Mouse (Mus musculus): ENCODE data around the gene Rflna. TPM values are rescaled to one million over a fixed set of nuclear protein-coding genes. Genes with fewer than 3 reads are reported as not detected.

The Rflna gene
- polyA plus RNA-seq, 1 experiment from 2014 or later, result 4.9 TPM

DNA sequence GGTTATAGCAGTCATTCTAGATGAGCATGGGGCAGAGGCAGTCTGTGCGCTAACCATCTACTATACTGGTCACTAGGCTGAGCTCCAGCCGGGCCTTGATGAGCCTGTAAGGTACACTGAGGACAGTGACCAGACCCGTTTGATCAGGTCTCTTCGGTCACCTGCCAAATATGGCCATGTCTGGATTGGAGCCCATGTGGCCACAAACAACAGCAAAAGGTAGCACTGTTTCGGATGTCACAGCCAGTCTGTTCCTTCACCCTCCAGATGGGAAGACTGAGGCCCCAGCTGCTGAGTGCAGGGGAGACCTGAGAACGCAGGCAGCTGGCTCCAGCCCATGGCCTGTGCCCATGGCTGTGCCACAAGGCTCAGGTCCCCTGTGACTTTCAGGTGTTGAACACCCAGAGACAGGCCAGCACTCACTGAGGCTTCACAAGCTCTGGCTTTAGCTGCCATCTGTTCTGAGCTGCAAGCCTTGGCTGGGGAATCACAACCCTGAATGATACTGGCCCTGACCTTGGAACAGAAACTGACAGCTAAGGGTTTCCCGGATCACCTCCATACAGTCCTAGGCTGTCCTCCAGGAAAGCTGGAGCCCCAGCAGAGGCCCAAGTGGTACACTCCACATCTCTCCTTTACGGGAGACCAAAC is 36.5 kb downstream of the Rflna start:
- Histone ChIP-seq H3K4me3 (replicated peaks) (no peak overlapping the region), H3K27me3 (no peaks in the 10 kb centered on the region), H3K4me2 (replicated peaks) (no peak overlapping the region), H3K27ac (no peak overlapping the region), H3K9ac (replicated peaks) (no peak overlapping the region), H3K4me1 (replicated peaks) (peaks cover 25% of the 10 kb centered on the region), H3K36me3 (peaks cover 72% of the 10 kb centered on the region), H3K9me3 (no peaks in the 10 kb centered on the region)
- ATAC-seq, result no peak
- WGBS, result 97% methylated on average over 8 of the region's 8 CpGs

GRCm38 (mm10) chr5:125040128-125040584 is 37.1 kb downstream of the Rflna start:
- 61% methylated on average over 5 of the region's 5 CpGs for WGBS
- no peak overlapping the region for H3K27ac ChIP-seq
- H3K36me3 ChIP-seq, result peaks cover 66% of the 10 kb centered on the region

GRCm38 (mm10) chr5:125041578-125041977 is 38.6 kb downstream of the Rflna start:
- Histone ChIP-seq H3K9me3 (no peaks in the 10 kb centered on the region), H3K27ac (no peak overlapping the region), H3K27me3 (no peaks in the 10 kb centered on the region), H3K4me3 (replicated peaks) (no peak overlapping the region), H3K4me2 (replicated peaks) (no peak overlapping the region), H3K4me1 (replicated peaks) (peaks cover 44% of the 10 kb centered on the region), H3K9ac (replicated peaks) (no peak overlapping the region), H3K36me3 (peaks cover 62% of the 10 kb centered on the region)
- 89% methylated on average over 9 of the region's 9 CpGs for WGBS
- no peak for ATAC-seq

More at GRCm38 (mm10) chr5:125040128-125040584, 37.1 kb downstream of the Rflna start:
- H3K4me2 ChIP-seq (replicated peaks), result no peak overlapping the region
- H3K9me3 ChIP-seq, result no peaks in the 10 kb centered on the region
- no peaks in the 10 kb centered on the region for H3K27me3 ChIP-seq
- no peak for ATAC-seq
- no peak overlapping the region for H3K9ac ChIP-seq (replicated peaks)
- no peak overlapping the region for H3K4me3 ChIP-seq (replicated peaks)
- H3K4me1 ChIP-seq (replicated peaks), result peaks cover 31% of the 10 kb centered on the region

- H3K9ac ChIP-seq (replicated peaks), result no peak overlapping the region
- H3K27ac ChIP-seq, result no peak overlapping the region
- no peak for ATAC-seq
- H3K4me3 ChIP-seq (replicated peaks), result no peak overlapping the region
- H3K27me3 ChIP-seq, result no peaks in the 10 kb centered on the region
- peaks cover 62% of the 10 kb centered on the region for H3K36me3 ChIP-seq
- no peaks in the 10 kb centered on the region for H3K9me3 ChIP-seq
- peaks cover 47% of the 10 kb centered on the region for H3K4me1 ChIP-seq (replicated peaks)
- WGBS, result 89% methylated on average over 6 of the region's 6 CpGs
- no peak overlapping the region for H3K4me2 ChIP-seq (replicated peaks)
Observed at GRCm38 (mm10) chr5:125043448-125043847, 40.4 kb downstream of the Rflna start.

DNA sequence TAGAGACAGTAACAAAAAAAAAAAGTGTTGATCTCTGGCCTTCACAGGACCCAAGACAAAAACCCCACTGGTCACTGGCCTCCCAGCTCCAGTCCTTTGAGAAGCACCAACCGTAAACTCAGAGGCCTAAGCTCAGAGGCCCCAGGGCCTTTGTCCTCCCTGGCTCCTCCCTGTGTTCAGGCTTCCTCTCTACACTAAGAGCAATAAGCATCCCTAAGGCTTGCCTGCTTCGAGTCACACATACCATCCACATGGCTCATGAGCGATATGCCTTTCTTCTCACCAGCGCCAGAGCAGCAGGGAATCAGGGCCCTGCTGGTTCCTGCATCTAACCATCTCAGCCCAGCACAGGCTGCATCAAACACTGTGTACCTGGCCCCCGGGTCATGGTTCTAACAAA is 42.2 kb downstream of the Rflna start:
- no peak overlapping the region for H3K4me3 ChIP-seq (replicated peaks)
- H3K9me3 ChIP-seq, result no peaks in the 10 kb centered on the region
- H3K27me3 ChIP-seq, result no peaks in the 10 kb centered on the region
- H3K9ac ChIP-seq (replicated peaks), result 0 out of 2 replicates have a peak overlapping the region, but pooled peaks have one; percentile 23
- H3K36me3 ChIP-seq, result peaks cover 64% of the 10 kb centered on the region
- peaks cover 46% of the 10 kb centered on the region for H3K4me1 ChIP-seq (replicated peaks)
- H3K4me2 ChIP-seq (replicated peaks), result no peak overlapping the region
- 13% methylated on average over 5 of the region's 5 CpGs for WGBS
- no peak for ATAC-seq
- H3K27ac ChIP-seq, result peak overlapping the region; percentile 62; the same call in 1 of the 2 replicates

GRCm38 (mm10) chr5:125046436-125046835 is 43.4 kb downstream of the Rflna start:
- Histone ChIP-seq H3K36me3 (peaks cover 74% of the 10 kb centered on the region), H3K9ac (replicated peaks) (no peak overlapping the region), H3K4me1 (replicated peaks) (peaks cover 39% of the 10 kb centered on the region), H3K4me3 (replicated peaks) (no peak overlapping the region), H3K9me3 (no peaks in the 10 kb centered on the region), H3K27ac (peak overlapping the region; percentile 32; the same call in 1 of the 2 replicates), H3K27me3 (no peaks in the 10 kb centered on the region), H3K4me2 (replicated peaks) (no peak overlapping the region)
- WGBS, result 70% methylated on average over 5 of the region's 5 CpGs
- ATAC-seq, result no peak

DNA sequence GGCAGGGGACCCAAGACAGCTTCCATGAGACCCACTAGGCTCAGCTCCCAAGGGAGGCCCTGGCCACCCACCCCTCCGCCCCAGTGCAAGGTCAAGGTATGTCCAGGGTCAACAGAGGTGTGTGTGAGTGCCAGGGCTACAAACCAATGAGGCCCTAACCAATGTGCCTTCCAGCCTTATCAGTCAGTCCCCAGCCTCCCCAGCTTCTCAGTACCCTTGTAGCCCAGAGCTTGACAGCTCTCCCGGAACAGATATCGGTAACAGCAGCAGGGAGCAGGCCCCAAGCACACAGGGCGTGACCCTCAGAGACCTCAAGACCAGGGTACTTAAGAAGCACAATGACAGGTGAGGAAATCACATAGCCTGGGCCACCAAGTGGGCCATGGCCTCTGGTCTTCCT is 46.5 kb downstream of the Rflna start:
- Histone ChIP-seq H3K36me3 (peaks cover 68% of the 10 kb centered on the region), H3K4me3 (replicated peaks) (no peak overlapping the region), H3K4me1 (replicated peaks) (peaks cover 36% of the 10 kb centered on the region), H3K9me3 (no peaks in the 10 kb centered on the region), H3K4me2 (replicated peaks) (no peak overlapping the region), H3K27ac (no peak overlapping the region), H3K9ac (replicated peaks) (no peak overlapping the region), H3K27me3 (no peaks in the 10 kb centered on the region)
- 88% methylated on average over 4 of the region's 4 CpGs for WGBS
- ATAC-seq, result no peak

DNA sequence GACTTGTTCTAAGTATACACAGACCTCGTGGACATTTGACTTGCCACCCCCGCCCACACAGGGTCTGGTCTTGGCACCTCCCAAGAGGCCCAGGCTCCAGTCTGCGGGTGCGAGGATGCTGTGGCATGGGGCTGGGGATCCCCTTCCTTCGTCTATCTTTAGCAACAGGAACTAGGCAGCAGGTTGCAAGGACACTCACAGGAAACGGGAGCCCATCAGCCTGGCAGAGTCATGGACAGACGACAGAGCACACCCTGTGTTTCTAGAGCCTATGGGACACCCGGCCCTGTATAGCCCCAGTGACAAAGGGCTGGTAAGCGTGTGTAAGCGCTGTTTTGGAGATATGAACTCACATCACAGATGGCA is 49.2 kb downstream of the Rflna start:
- Histone ChIP-seq H3K4me1 (replicated peaks) (peaks cover 30% of the 10 kb centered on the region), H3K4me2 (replicated peaks) (no peak overlapping the region), H3K27me3 (no peaks in the 10 kb centered on the region), H3K9ac (replicated peaks) (no peak overlapping the region), H3K27ac (no peak overlapping the region), H3K36me3 (peaks cover 61% of the 10 kb centered on the region), H3K9me3 (no peaks in the 10 kb centered on the region), H3K4me3 (replicated peaks) (no peak overlapping the region)
- 84% methylated on average over 10 of the region's 10 CpGs for WGBS
- ATAC-seq, result no peak

DNA sequence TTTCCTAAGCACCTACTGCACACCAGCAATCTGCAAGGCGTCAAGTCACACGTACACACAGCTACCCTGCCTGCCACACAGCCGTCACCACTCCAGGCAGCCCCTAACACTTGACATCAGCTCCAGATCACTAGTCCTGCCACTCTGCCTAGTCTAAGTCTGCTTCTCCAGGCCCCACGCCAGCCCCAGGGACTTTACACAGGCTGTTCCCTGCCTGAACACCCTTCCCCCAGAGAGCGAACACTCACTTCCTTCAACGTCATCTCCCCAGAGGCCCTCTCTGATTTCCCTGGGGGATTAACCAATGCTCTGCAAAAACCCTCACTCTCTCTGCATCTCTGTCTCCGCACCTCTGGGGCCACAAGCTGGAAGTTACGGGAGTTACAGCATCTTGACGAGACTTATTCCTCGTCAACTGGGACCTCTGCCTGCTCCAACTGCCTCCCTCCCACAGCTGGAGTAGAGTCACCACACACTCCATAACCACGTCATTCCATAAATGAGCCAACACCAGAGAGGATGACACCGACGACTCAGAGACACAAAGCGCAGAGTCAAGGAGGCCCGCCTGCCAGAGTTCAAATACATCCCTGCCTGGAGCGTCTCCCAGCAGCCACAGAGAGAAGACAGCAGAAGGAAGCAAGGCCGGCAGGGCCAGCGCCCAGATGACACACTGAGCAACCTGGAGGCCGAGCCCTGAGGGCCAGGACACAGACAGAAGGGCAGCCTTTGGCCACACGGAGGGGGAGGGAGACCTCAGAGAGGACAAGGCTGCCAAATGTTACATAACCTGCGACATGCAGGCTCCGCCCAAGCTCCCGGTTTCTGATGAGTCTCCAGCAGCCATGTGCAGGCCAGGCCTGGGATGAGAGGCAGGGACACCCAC is 49.8 kb downstream of the Rflna start:
- Histone ChIP-seq H3K9ac (replicated peaks) (peak overlapping the region; percentile 11; the same call in 1 of the 2 replicates), H3K4me3 (replicated peaks) (no peak overlapping the region), H3K27me3 (no peaks in the 10 kb centered on the region), H3K36me3 (peaks cover 54% of the 10 kb centered on the region), H3K4me2 (replicated peaks) (no peak overlapping the region), H3K9me3 (no peaks in the 10 kb centered on the region), H3K4me1 (replicated peaks) (peaks cover 36% of the 10 kb centered on the region), H3K27ac (peak overlapping the region; percentile 25; the same call in 1 of the 2 replicates)
- 75% methylated on average over 23 of the region's 23 CpGs for WGBS
- ATAC-seq, result no peak

DNA sequence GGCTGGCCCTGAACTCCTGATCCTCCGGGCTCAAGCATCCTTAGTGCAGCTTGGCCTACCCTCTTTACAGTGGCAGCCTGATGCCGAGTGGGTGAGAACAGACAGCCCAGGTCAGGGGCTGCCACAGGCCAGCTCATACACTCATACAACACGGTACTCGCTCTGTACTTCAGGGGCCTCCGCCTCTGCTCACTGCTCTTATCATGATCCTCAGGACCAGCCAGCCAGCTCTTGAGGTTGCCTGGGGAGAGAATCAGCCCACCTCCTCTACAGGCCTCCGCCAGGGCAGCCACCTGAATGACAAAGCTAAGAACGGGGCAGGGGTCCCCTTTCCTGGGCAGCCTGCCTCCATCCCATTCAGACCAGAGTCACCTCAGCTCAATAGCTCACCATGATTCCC is 50.6 kb downstream of the Rflna start:
- Histone ChIP-seq H3K4me1 (replicated peaks) (peaks cover 44% of the 10 kb centered on the region), H3K27me3 (no peaks in the 10 kb centered on the region), H3K36me3 (peaks cover 46% of the 10 kb centered on the region), H3K9me3 (no peaks in the 10 kb centered on the region), H3K4me2 (replicated peaks) (no peak overlapping the region), H3K27ac (no peak overlapping the region), H3K9ac (replicated peaks) (no peak overlapping the region), H3K4me3 (replicated peaks) (no peak overlapping the region)
- no peak for ATAC-seq
- 75% methylated on average over 7 of the region's 7 CpGs for WGBS

DNA sequence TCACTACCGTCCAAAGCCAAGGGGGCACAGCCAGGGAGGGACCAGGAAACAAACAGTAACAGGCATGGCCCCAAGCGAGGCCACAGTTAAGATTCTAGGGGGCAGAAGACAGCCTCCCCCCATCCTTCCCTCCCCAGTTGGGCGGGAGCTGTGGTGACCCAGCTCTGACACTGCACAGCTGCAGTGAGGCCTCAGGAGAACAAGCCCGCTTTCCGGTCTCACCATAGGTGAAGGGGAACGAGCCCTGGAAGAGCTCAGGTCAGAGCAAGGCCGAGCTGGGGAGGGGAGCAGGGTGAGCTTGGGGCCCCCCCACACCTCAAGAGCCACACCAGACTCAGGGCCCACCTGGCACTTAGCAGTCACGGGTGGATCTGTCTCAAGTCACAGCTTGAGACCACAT is 52.9 kb downstream of the Rflna start:
- H3K9me3 ChIP-seq, result no peaks in the 10 kb centered on the region
- H3K27ac ChIP-seq, result no peak overlapping the region
- H3K4me3 ChIP-seq (replicated peaks), result no peak overlapping the region
- ATAC-seq, result no peak
- H3K4me1 ChIP-seq (replicated peaks), result peaks cover 61% of the 10 kb centered on the region
- H3K4me2 ChIP-seq (replicated peaks), result no peak overlapping the region
- WGBS, result 51% methylated on average over 8 of the region's 8 CpGs
- peaks cover 24% of the 10 kb centered on the region for H3K36me3 ChIP-seq
- no peaks in the 10 kb centered on the region for H3K27me3 ChIP-seq
- no peak overlapping the region for H3K9ac ChIP-seq (replicated peaks)

GRCm38 (mm10) chr5:125056331-125056695 is 53.3 kb downstream of the Rflna start:
- no peaks in the 10 kb centered on the region for H3K9me3 ChIP-seq
- no peak overlapping the region for H3K4me3 ChIP-seq (replicated peaks)
- H3K27me3 ChIP-seq, result no peaks in the 10 kb centered on the region
- no peak for ATAC-seq
- H3K27ac ChIP-seq, result peak overlapping the region; percentile 19; the same call in 1 of the 2 replicates
- WGBS, result 12% methylated on average over 6 of the region's 6 CpGs
- H3K36me3 ChIP-seq, result peaks cover 20% of the 10 kb centered on the region
- no peak overlapping the region for H3K4me2 ChIP-seq (replicated peaks)
- no peak overlapping the region for H3K9ac ChIP-seq (replicated peaks)
- peaks cover 61% of the 10 kb centered on the region for H3K4me1 ChIP-seq (replicated peaks)
